Mouse (Mus musculus) heart, embryonic 10.5 days (tissue): ENCODE data around the gene Hist1h3i. TPM values are rescaled to one million over a fixed set of nuclear protein-coding genes. Genes with fewer than 3 reads are reported as not detected.
A peak's percentile ranks its signal among the peaks of the same experiment; 100 is the strongest.
"Not testable (repeated sequence)": the region's sequence is repeated elsewhere in the genome, so short reads cannot be mapped to it uniquely, and the experiment has no call there.

Experiments
- DNase-seq: peaks from one replicate; pipeline ENCODE4 v3.0.0-alpha.2; 2017; ENCODE audit warnings: low spot score
- H3K27ac ChIP-seq: fragments of 300-500 bp; sonication (generic); 2 replicates; pipeline ENCODE4 v1.5.1; 2016; ENCODE audit warnings: mild to moderate bottlenecking
- H3K27me3 ChIP-seq: fragments of 300-500 bp; sonication (generic); 2 replicates; pipeline ENCODE4 v1.6.1; 2016; ENCODE audit warnings: mild to moderate bottlenecking; ENCODE audit not compliant: poor library complexity, insufficient read depth, severe bottlenecking
- H3K36me3 ChIP-seq: fragments of 300-500 bp; sonication (generic); 2 replicates; pipeline ENCODE4 v1.6.1; 2016; ENCODE audit warnings: mild to moderate bottlenecking, moderate library complexity
- H3K4me1 ChIP-seq: fragments of 300-500 bp; sonication (generic); 2 replicates; pipeline ENCODE4 v1.6.1; 2016; ENCODE audit warnings: mild to moderate bottlenecking
- H3K4me3 ChIP-seq: fragments of 300-500 bp; sonication (generic); 2 replicates; pipeline ENCODE4 v1.5.1; 2016; ENCODE audit warnings: mild to moderate bottlenecking, moderate library complexity
- H3K9me3 ChIP-seq: fragments of 300-500 bp; sonication (generic); 2 replicates; pipeline ENCODE4 v1.6.1; 2016; ENCODE audit warnings: mild to moderate bottlenecking, moderate library complexity
- WGBS: fragments of 180-500 bp; shearing (Covaris S2); methylation state at CpG from one replicate; pipeline ENCODE4 v1.1.7; 2016; 5-methylcytosine and 5-hydroxymethylcytosine counted together
- polyA plus RNA-seq: library from polyadenylated mRNA; unstranded; fragments of >200 nt; fragmentation: Nextera tagmentation; extraction: Ambion mirVana; gene quantifications from 2 replicates; pipeline ENCODE4 v1.2.1, GENCODE M21; 2016

The Hist1h3i gene
- polyA plus RNA-seq, 1 experiment from 2014 or later, result 119 TPM

DNA sequence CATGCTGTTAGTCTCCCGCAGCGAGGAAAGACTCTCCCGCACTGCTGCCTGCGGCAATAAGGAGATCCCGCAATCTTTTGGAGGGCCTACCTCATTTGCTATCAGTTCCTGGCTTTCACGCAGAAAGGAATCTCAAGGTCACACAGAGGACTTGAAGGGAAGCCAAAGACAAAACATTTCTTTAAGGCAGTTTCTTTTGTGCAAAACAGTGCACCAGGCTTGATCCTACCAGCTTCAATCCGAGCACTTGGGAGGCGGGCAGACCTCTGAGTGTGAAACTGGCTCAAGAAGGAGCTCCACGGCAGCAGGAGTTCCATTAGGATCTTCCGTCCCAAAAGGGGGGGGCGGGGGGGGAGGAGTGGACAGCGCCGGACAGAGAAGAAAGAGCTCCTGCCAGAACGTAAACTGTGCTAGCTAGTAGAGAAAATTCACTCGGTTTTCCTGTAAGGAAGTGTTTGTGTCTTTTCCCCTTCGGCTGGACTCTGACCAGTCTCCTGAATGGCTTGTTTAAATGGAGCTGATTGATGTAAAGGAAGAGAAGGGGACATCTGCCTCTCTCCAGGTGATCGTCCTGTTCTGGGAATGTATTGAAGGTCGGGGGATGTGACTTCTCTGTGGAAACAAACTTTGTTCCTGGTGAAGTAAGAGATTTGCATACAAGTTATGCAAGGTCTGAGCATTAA, 7.6 kb upstream of the Hist1h3i start:
- Histone ChIP-seq H3K27me3 (no peaks in the 10 kb centered on the region), H3K36me3 (no peaks in the 10 kb centered on the region), H3K27ac (peak overlapping the region; percentile 84), H3K4me1 (peaks cover 18% of the 10 kb centered on the region), H3K4me3 (peak overlapping the region; percentile 50), H3K9me3 (no peaks in the 10 kb centered on the region)
- DNase-seq, result peak; percentile 69
- WGBS, result 7% methylated on average over 18 of the region's 18 CpGs

DNA sequence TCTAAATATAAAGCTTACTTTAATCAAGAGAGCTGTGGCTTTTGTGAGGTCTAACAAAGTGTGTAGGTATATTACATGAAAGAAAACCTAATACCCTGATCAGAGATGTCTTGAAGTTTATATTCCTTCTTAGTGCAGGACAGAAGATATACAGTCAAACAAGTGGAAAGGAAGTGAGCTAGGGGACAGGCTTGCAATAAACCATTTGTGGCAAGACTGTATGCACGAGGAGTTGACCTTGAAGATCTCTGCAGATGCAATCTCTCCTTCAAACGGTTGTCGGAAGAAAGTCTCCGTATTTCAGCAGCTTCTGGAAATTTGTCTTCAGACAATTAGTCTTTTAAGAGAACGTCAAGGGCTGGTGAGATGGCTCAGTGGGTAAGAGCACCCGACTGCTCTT, 6.8 kb upstream of the Hist1h3i start:
- Histone ChIP-seq H3K4me1 (peaks cover 18% of the 10 kb centered on the region), H3K36me3 (no peaks in the 10 kb centered on the region), H3K9me3 (no peaks in the 10 kb centered on the region), H3K27ac (peak overlapping the region; percentile 42; the same call in 1 of the 2 replicates), H3K4me3 (no peak overlapping the region), H3K27me3 (no peaks in the 10 kb centered on the region)
- 53% methylated on average over 6 of the region's 6 CpGs for WGBS
- peak; percentile 33 for DNase-seq

DNA sequence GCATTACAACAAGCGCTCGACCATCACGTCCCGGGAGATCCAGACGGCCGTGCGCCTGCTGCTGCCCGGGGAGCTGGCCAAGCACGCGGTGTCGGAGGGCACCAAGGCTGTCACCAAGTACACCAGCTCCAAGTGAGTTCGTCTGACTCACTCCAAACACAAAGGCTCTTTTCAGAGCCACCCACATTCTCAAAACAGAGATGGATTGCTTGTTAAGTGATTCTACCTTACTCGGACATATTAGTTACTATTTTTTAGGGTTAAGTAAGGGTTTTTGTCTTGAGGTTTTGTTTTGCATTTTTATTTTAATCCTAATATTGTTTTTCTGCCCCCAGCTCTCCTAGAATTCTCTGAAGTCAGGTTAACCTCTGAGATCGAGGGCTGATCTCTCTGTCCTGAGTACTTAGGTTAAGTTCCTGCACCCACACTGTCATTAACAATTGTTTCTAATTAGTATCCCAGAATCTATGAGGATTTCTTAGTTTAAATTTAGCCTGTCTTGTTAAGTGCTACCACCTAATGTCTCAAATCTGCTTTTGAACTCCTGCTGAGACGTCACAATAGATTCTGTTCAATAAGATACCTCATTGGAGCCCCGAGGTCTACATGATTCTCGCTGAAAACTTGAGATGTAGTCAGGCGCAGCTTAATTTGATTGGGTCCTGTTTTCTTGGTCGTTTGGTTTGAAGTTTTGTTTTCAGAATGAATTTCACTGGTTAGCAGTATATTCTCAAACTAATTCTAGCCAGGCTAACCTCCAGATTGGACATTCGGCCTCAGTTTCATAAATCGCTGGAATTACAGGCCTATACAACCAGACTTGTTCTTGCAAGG, 4.8 kb upstream of the Hist1h3i start:
- H3K27me3 ChIP-seq, result no peaks in the 10 kb centered on the region
- H3K4me1 ChIP-seq, result peaks cover 25% of the 10 kb centered on the region
- no peaks in the 10 kb centered on the region for H3K9me3 ChIP-seq
- peak; percentile 25 for DNase-seq
- 23% methylated on average over 17 of the region's 21 CpGs for WGBS
- peak overlapping the region; percentile 70 for H3K27ac ChIP-seq
- H3K4me3 ChIP-seq, result peak overlapping the region; percentile 44
- H3K36me3 ChIP-seq, result no peaks in the 10 kb centered on the region

DNA sequence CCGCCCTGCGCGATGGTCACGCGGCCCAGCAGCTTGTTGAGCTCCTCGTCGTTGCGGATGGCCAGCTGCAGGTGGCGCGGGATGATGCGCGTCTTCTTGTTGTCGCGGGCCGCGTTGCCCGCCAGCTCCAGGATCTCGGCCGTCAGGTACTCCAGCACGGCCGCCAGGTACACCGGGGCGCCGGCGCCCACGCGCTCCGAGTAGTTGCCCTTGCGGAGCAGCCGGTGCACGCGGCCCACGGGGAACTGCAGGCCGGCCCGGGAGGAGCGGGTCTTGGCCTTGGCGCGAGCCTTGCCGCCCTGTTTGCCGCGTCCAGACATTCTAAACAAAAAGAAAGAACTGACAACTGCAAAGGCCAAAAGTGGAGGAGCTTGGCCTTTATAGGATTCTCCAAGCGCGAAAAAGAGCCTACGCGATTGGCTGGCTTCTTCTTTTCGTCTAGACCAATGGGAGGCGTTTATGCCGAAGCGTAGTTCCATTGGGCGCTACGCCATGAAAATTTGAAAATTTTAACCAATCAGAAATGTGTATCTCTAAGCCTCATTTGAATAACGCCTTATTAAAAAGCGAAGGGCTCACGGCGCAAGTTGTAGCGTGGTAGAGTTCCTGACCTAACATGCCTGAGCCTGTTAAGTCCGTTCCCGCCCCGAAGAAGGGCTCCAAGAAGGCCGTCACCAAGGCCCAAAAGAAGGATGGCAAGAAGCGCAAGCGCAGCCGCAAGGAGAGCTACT, 3.9 kb upstream of the Hist1h3i start, which contains the start of the genes Hist1h2an and Hist1h2bp:
TSS of gene Hist1h2an (minus strand) at position 320 of the 731 bp plus-strand sequence.
TSS of gene Hist1h2bp (plus strand) at position 563 of the 731 bp plus-strand sequence.
- DNase-seq, result peak; percentile 96
- peak within 1 kb of the TSS; percentile 84 for H3K27ac ChIP-seq
- H3K4me1 ChIP-seq, result peaks cover 28% of the 10 kb centered on the region
- not testable (repeated sequence) for H3K27me3 ChIP-seq, H3K9me3 ChIP-seq, H3K36me3 ChIP-seq
- WGBS, result under 1% methylated on average over 37 of the region's 63 CpGs
- peak within 1 kb of the TSS; percentile 54 for H3K4me3 ChIP-seq

DNA sequence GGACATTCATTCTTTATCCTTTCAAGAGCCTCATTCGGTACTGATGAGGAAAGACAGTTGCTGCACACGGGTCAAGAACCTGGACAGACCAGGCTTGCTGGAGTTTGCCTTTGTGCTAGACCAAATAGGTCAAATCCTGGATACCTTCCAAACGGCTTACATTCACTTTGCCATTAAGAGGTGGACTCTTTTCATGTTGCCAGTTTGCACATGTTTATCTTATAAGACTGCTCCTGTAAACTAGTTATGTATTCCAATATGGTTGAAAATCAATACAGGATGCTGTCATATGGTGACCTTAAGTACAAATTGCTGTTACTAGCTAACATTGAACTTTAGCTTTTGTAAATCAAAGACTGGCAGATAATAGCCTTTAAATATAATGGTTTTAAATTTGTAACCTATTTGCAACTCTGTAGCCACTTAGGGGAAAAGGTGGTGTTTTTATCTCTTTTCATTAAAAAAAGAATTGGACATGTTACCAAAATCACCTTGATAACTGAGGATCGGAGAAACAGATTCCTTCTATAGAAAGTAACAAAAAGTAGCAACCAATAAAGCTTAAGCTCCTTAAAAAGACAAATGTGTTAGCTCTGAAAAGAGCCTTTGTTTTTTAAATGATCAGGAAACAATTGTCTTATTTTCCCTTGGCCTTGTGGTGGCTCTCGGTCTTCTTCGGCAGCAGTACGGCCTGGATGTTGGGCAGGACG, 3.2 kb upstream of the Hist1h3i start:
- WGBS, result 12% methylated on average over 8 of the region's 8 CpGs
- peak overlapping the region; percentile 84 for H3K27ac ChIP-seq
- H3K36me3 ChIP-seq, result no peaks in the 10 kb centered on the region
- H3K9me3 ChIP-seq, result no peaks in the 10 kb centered on the region
- H3K4me1 ChIP-seq, result peaks cover 28% of the 10 kb centered on the region
- peak; percentile 50 for DNase-seq
- H3K4me3 ChIP-seq, result peak overlapping the region; percentile 54
- H3K27me3 ChIP-seq, result no peaks in the 10 kb centered on the region

DNA sequence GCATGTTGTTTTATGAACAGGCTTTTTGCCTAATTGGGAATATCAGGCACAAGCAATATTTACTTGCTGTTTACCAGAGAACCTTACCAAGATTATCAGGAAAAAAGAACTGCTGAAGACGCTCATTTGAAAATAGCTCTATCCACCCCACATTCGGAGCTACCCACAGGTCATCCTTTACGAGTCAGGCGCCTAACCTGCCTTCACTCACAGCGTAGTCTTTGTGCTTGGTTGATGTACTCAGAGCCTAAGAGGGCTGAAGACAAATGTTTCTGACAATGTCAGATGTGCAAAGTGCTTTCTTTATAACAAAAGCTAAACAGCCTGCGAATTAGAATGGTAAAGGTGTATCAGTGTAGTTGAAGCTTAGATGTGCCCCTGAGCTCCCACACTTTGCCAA, 1.1 kb upstream of the Hist1h3i start:
- no peaks in the 10 kb centered on the region for H3K27me3 ChIP-seq
- 39% methylated on average over 6 of the region's 6 CpGs for WGBS
- H3K27ac ChIP-seq, result peak overlapping the region; percentile 90
- peak overlapping the region; percentile 57 for H3K4me3 ChIP-seq
- no peak for DNase-seq
- H3K9me3 ChIP-seq, result no peaks in the 10 kb centered on the region
- H3K4me1 ChIP-seq, result peaks cover 27% of the 10 kb centered on the region
- H3K36me3 ChIP-seq, result no peaks in the 10 kb centered on the region

DNA sequence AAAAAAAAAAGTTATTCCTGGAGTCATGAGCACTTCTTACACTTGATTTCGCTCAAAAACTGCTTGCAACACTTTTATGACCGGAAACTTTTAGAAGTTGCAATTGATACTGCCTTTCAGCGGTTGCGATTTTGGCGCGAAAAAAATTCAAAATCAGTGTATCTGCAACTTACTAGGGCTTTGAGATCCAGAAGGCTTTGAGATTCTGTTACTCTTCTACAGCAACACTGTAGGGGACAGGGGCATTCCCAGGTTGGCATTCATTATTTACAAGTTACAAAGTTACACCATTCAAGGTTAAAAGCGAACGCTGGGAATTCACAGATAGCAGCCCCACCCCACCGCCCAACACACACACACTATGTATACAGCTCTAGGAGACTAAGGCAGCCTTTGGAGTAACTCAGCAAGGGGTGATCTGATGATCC, 578 bp upstream of the Hist1h3i start:
- 4% methylated on average over 9 of the region's 9 CpGs for WGBS
- H3K27ac ChIP-seq, result peak overlapping the region; percentile 90
- H3K4me3 ChIP-seq, result peak overlapping the region; percentile 57
- no peaks in the 10 kb centered on the region for H3K27me3 ChIP-seq
- H3K9me3 ChIP-seq, result no peaks in the 10 kb centered on the region
- H3K36me3 ChIP-seq, result no peaks in the 10 kb centered on the region
- H3K4me1 ChIP-seq, result peaks cover 27% of the 10 kb centered on the region
- DNase-seq, result peak; percentile 80

DNA sequence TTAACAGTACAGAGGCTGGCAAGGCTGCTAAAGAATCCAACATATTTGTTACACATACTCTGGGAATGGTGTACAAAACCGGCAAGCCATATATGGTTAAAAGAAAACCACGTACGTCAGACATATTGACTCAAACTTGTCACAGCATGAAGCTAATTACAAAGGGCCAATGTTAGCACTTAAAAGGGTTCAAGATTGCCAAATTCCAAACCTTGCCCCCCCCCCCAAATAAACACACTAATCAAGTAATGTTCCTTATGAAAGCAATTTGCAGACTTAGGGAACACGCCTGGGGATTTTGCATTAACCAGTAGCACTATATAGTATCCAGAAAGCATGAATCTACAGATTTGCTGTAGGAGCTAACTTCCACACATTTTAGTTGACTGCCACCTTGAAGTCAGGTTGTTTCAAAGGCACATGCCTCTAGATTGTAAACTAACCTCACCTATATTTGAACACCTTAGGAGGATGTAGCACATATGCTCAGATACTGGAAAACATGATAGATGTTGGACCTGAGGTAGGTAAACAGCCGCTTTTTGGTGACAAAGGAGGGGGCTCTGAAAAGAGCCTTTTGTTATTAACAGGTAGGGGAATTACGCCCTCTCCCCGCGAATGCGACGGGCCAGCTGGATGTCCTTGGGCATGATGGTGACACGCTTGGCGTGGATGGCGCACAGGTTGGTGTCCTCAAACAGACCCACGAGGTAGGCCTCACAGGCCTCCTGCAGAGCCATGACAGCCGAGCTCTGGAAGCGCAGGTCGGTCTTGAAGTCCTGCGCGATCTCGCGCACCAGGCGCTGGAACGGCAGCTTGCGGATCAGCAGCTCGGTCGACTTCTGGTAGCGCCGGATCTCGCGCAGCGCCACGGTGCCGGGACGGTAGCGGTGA, 562 bp downstream of the Hist1h3i start:
- not testable (repeated sequence) for DNase-seq
- WGBS, result 2% methylated on average over 15 of the region's 35 CpGs
- H3K4me3 ChIP-seq, result peak overlapping the region; percentile 57

DNA sequence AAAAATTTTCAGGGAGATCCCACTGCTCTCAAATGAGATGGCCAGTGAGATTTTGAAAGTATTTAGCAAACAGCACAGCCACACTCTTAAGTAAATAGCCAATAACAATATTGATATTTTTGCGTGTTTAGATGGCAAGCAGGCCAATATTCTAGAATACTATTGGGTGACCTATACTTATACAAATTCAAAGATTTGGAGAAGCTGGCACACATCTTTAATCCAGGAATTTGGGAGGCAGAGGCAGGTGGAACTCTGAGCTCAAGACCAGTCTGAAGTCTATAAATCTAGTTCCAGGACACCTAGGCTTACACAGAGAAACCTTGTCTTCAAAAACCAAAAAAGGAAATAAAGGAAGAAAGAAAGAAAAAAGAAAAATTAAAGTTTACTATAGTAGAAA, 1.5 kb downstream of the Hist1h3i start:
- Histone ChIP-seq H3K9me3 (no peaks in the 10 kb centered on the region), H3K4me1 (peaks cover 22% of the 10 kb centered on the region), H3K27ac (peak overlapping the region; percentile 82; the same call in 1 of the 2 replicates), H3K27me3 (no peaks in the 10 kb centered on the region), H3K4me3 (no peak overlapping the region), H3K36me3 (no peaks in the 10 kb centered on the region)
- 88% methylated on average over 1 of the region's 1 CpGs for WGBS
- DNase-seq, result no peak

More for the DNA sequence above, 562 bp downstream of the Hist1h3i start:
- peak overlapping the region; percentile 90 for H3K27ac ChIP-seq
- not testable (repeated sequence) for H3K27me3 ChIP-seq, H3K9me3 ChIP-seq, H3K36me3 ChIP-seq
- H3K4me1 ChIP-seq, result peaks cover 22% of the 10 kb centered on the region

DNA sequence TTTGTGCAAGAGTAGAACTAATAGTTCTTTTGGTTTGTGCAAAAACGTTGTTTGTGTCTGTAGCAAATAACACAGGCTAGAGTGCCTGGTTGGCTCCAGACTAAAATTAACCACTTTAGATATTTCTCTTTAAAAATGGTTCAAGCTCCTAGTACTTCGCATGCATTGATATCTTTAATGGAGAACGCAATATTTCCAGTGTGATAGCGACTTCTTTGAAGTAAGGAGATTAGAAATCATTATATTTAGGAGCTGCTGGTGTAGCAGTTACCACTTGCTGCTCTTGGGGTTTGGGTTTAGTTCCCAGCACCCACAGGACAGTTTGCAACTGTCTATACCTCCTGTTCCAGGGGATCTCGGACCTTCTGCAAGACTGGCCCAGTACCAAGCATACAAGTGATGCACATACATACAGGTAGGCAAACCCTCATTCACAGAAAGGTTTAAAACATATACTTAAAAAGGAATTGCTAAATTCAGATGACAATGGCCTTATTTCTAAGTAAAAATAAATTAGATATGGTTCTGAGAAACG, 2.1 kb downstream of the Hist1h3i start:
- H3K27ac ChIP-seq, result peak overlapping the region; percentile 93
- H3K36me3 ChIP-seq, result no peaks in the 10 kb centered on the region
- H3K9me3 ChIP-seq, result no peaks in the 10 kb centered on the region
- 41% methylated on average over 6 of the region's 6 CpGs for WGBS
- peaks cover 20% of the 10 kb centered on the region for H3K4me1 ChIP-seq
- peak overlapping the region; percentile 68 for H3K4me3 ChIP-seq
- no peaks in the 10 kb centered on the region for H3K27me3 ChIP-seq
- DNase-seq, result no peak
